Mouse (Mus musculus) liver, postnatal 0 days (tissue): Measurements from ENCODE around the gene Safb.

Experiments
- CTCF ChIP-seq: sonication (generic); IDR thresholded peaks from 2 replicates; pipeline ENCODE4 v1.5.1; 2016; ENCODE audit warnings: antibody characterized with exemption, low read depth
- EP300 ChIP-seq: IDR thresholded peaks from 2 replicates; pipeline ENCODE4 v1.6.1; 2016; ENCODE audit warnings: antibody characterized with exemption, low read depth, mild to moderate bottlenecking

DNA sequence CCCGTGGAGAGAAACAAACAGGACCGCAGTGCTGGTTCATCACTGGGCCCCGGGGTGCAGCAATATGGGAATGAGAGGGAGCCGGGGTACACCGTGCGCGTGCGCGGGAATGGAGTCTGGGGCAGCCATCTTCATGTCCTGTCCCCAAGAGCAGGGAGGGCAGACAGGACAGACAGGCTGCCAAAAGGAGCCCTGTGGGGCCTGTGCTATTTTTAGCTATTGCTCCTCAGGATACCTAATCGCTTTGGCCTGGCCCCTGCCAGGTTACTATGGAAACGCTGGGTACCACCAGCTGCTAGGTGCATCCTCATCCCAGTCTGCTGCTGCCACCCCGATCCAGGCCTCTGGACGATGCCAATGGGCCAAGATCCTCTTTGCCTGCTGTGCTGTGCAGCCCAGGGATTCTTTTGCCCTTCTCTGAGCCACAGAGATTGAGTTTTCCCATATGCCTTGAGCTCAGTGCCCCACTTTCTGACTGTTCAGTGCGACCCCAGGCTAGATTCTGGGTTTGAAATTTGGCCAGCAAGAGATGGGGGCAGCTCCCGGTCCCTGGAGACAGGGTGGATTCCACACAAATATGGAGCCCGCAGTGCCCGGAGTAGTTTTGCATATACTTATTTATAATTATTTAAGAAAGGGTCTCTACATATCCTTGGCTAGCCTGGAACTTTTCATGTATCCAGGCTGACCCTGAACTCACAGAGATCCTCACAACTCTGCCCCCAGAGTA is 37.3 kb upstream of the Safb start:
- TF ChIP-seq CTCF (no peak), EP300 (no peak)
